Mouse (Mus musculus): ENCODE measurements around the gene Slc8a2. TPM values are rescaled to one million over a fixed set of nuclear protein-coding genes. Genes with fewer than 3 reads are reported as not detected.
A peak's percentile ranks its signal among the peaks of the same experiment; 100 is the strongest.

The Slc8a2 gene
- polyA plus RNA-seq (2012) = not detected in 2 replicates

- Histone ChIP-seq H3K27me3 (ENCODE audit: control insufficient read depth) (peaks cover 41% of the 10 kb centered on the region), H3K9me3 (ENCODE audit: control insufficient read depth, low read length) (no peaks in the 10 kb centered on the region), H3K36me3 (ENCODE audit: control insufficient read depth) (peaks cover 5% of the 10 kb centered on the region), H3K4me3 (replicated peaks) (no peak within 1 kb of the TSS), H3K4me1 (ENCODE audit: control insufficient read depth) (peaks cover 5% of the 10 kb centered on the region)
- TF ChIP-seq TAL1 (IDR thresholded peaks at IDR 0.05; ENCODE audit: low read length) = no peak
- TF ChIP-seq GATA1 (IDR thresholded peaks at IDR 0.05; ENCODE audit: low read length) = no peak
Measured at GRCm38 (mm10) chr7:16129421-16129845, at the start of gene Slc8a2. TSS of gene Slc8a2 (plus strand) at chr7:16129826.

- H3K4me3 ChIP-seq (replicated peaks) = no peak overlapping the region
- no peaks in the 10 kb centered on the region for H3K9me3 ChIP-seq (ENCODE audit: control insufficient read depth, low read length)
- TF ChIP-seq GATA1 (IDR thresholded peaks at IDR 0.05; ENCODE audit: low read length) (no peak), TAL1 (IDR thresholded peaks at IDR 0.05; ENCODE audit: low read length) (no peak)
- H3K4me1 ChIP-seq (ENCODE audit: control insufficient read depth) = peaks cover 5% of the 10 kb centered on the region
- H3K27me3 ChIP-seq (ENCODE audit: control insufficient read depth) = peaks cover 3% of the 10 kb centered on the region
- no peaks in the 10 kb centered on the region for H3K36me3 ChIP-seq (ENCODE audit: control insufficient read depth)
Measured at GRCm38 (mm10) chr7:16079947-16080346, 49.7 kb upstream of the Slc8a2 start.

- Histone ChIP-seq H3K36me3 (ENCODE audit: control insufficient read depth) (no peaks in the 10 kb centered on the region), H3K4me1 (ENCODE audit: control insufficient read depth) (peaks cover 5% of the 10 kb centered on the region), H3K27me3 (ENCODE audit: control insufficient read depth) (peaks cover 6% of the 10 kb centered on the region), H3K9me3 (ENCODE audit: control insufficient read depth, low read length) (no peaks in the 10 kb centered on the region), H3K4me3 (replicated peaks) (no peak overlapping the region)
- TF ChIP-seq TAL1 (IDR thresholded peaks at IDR 0.05; ENCODE audit: low read length) = no peak
- TF ChIP-seq GATA1 (IDR thresholded peaks at IDR 0.05; ENCODE audit: low read length) = no peak
Measured at GRCm38 (mm10) chr7:16080581-16080980, 49.0 kb upstream of the Slc8a2 start.

- Histone ChIP-seq H3K36me3 (ENCODE audit: control insufficient read depth) (no peaks in the 10 kb centered on the region), H3K27me3 (ENCODE audit: control insufficient read depth) (peaks cover 3% of the 10 kb centered on the region), H3K4me3 (replicated peaks) (no peak overlapping the region), H3K4me1 (ENCODE audit: control insufficient read depth) (peaks cover 3% of the 10 kb centered on the region; the same call in 1 of the 2 replicates), H3K9me3 (ENCODE audit: control insufficient read depth, low read length) (no peaks in the 10 kb centered on the region)
- TF ChIP-seq TAL1 (IDR thresholded peaks at IDR 0.05; ENCODE audit: low read length) = no peak
Measured at GRCm38 (mm10) chr7:16083361-16083760, 46.3 kb upstream of the Slc8a2 start.

- TF ChIP-seq GATA1 (IDR thresholded peaks at IDR 0.05; ENCODE audit: low read length) (no peak), TAL1 (IDR thresholded peaks at IDR 0.05; ENCODE audit: low read length) (no peak)
- no peak overlapping the region for H3K4me3 ChIP-seq (replicated peaks)
- H3K36me3 ChIP-seq (ENCODE audit: control insufficient read depth) = no peaks in the 10 kb centered on the region
- H3K27me3 ChIP-seq (ENCODE audit: control insufficient read depth) = peaks cover 16% of the 10 kb centered on the region
- peaks cover 3% of the 10 kb centered on the region; the same call in 1 of the 2 replicates for H3K4me1 ChIP-seq (ENCODE audit: control insufficient read depth)
- no peaks in the 10 kb centered on the region for H3K9me3 ChIP-seq (ENCODE audit: control insufficient read depth, low read length)
Measured at GRCm38 (mm10) chr7:16087587-16087986, 42.0 kb upstream of the Slc8a2 start.

GRCm38 (mm10) chr7:16094592-16094991 is 35.0 kb upstream of the Slc8a2 start:
- H3K27me3 ChIP-seq (ENCODE audit: control insufficient read depth) = peaks cover 37% of the 10 kb centered on the region
- H3K36me3 ChIP-seq (ENCODE audit: control insufficient read depth) = peaks cover 8% of the 10 kb centered on the region
- H3K9me3 ChIP-seq (ENCODE audit: control insufficient read depth, low read length) = no peaks in the 10 kb centered on the region
- H3K4me1 ChIP-seq (ENCODE audit: control insufficient read depth) = peaks cover 17% of the 10 kb centered on the region
- H3K4me3 ChIP-seq (replicated peaks) = no peak overlapping the region
- TF ChIP-seq GATA1 (IDR thresholded peaks at IDR 0.05; ENCODE audit: low read length) = no peak
- no peak for TF ChIP-seq TAL1 (IDR thresholded peaks at IDR 0.05; ENCODE audit: low read length)

GRCm38 (mm10) chr7:16098021-16099017 is 31.3 kb upstream of the Slc8a2 start, which contains the start of gene Napa:
TSS of gene Napa (plus strand) at chr7:16098458.
- H3K27me3 ChIP-seq (ENCODE audit: control insufficient read depth) = peaks cover 19% of the 10 kb centered on the region
- no peaks in the 10 kb centered on the region for H3K9me3 ChIP-seq (ENCODE audit: control insufficient read depth, low read length)
- peak within 1 kb of the TSS; percentile 85 for H3K4me3 ChIP-seq (replicated peaks)
- TF ChIP-seq TAL1 (IDR thresholded peaks at IDR 0.05; ENCODE audit: low read length) (no peak), GATA1 (IDR thresholded peaks at IDR 0.05; ENCODE audit: low read length) (no peak)
- H3K4me1 ChIP-seq (ENCODE audit: control insufficient read depth) = peaks cover 53% of the 10 kb centered on the region
- peaks cover 46% of the 10 kb centered on the region for H3K36me3 ChIP-seq (ENCODE audit: control insufficient read depth)

GRCm38 (mm10) chr7:16099901-16100300 is 29.7 kb upstream of the Slc8a2 start:
- peaks cover 61% of the 10 kb centered on the region for H3K36me3 ChIP-seq (ENCODE audit: control insufficient read depth)
- TF ChIP-seq TAL1 (IDR thresholded peaks at IDR 0.05; ENCODE audit: low read length) (no peak), GATA1 (IDR thresholded peaks at IDR 0.05; ENCODE audit: low read length) (peak; percentile 58)
- H3K27me3 ChIP-seq (ENCODE audit: control insufficient read depth) = peaks cover 8% of the 10 kb centered on the region
- peaks cover 69% of the 10 kb centered on the region for H3K4me1 ChIP-seq (ENCODE audit: control insufficient read depth)
- peak overlapping the region; percentile 85 for H3K4me3 ChIP-seq (replicated peaks)
- H3K9me3 ChIP-seq (ENCODE audit: control insufficient read depth, low read length) = no peaks in the 10 kb centered on the region

GRCm38 (mm10) chr7:16101081-16101480 is 28.5 kb upstream of the Slc8a2 start:
- H3K36me3 ChIP-seq (ENCODE audit: control insufficient read depth) = peaks cover 73% of the 10 kb centered on the region
- H3K9me3 ChIP-seq (ENCODE audit: control insufficient read depth, low read length) = no peaks in the 10 kb centered on the region
- TF ChIP-seq GATA1 (IDR thresholded peaks at IDR 0.05; ENCODE audit: low read length) (no peak), TAL1 (IDR thresholded peaks at IDR 0.05; ENCODE audit: low read length) (no peak)
- no peaks in the 10 kb centered on the region for H3K27me3 ChIP-seq (ENCODE audit: control insufficient read depth)
- H3K4me1 ChIP-seq (ENCODE audit: control insufficient read depth) = peaks cover 74% of the 10 kb centered on the region
- peak overlapping the region; percentile 85 for H3K4me3 ChIP-seq (replicated peaks)
